Mouse (Mus musculus) lung, embryonic 16.5 days (tissue): ENCODE results near the gene Gnb2. TPM values are rescaled to one million over a fixed set of nuclear protein-coding genes. Genes with fewer than 3 reads are reported as not detected.

Source experiments
- ATAC-seq: fragments of 200-750 bp; cut with Nextera tagmentation; 2 replicates; pipeline ENCODE4 v1.8.0; 2017; ENCODE audit warnings: low read depth, mild to moderate bottlenecking, moderate library complexity
- H3K27ac ChIP-seq: fragments of 300-500 bp; sonication (generic); 2 replicates; pipeline ENCODE4 v1.5.1; 2014; ENCODE audit warnings: mild to moderate bottlenecking, control low read depth, low read length
- H3K27me3 ChIP-seq: fragments of 300-500 bp; sonication (generic); 2 replicates; pipeline ENCODE4 v1.6.1; 2014; ENCODE audit warnings: low read depth, low read length, mixed read lengths; ENCODE audit not compliant: control insufficient read depth, insufficient read depth
- H3K36me3 ChIP-seq: fragments of 300-500 bp; sonication (generic); 2 replicates; pipeline ENCODE4 v1.6.1; 2014; ENCODE audit warnings: low read length; ENCODE audit not compliant: control insufficient read depth, insufficient read depth
- H3K4me1 ChIP-seq: fragments of 300-500 bp; sonication (generic); replicated peaks from 2 replicates; pipeline ENCODE4 v1.6.1; 2014; ENCODE audit warnings: low read length, mixed read lengths; ENCODE audit not compliant: control insufficient read depth, insufficient read depth
- H3K4me2 ChIP-seq: fragments of 300-500 bp; sonication (generic); 2 replicates; pipeline ENCODE4 v1.6.1; 2014; ENCODE audit warnings: low read depth, low read length, control low read depth
- H3K4me3 ChIP-seq: fragments of 300-500 bp; sonication (generic); 2 replicates; pipeline ENCODE4 v1.5.1; 2014; ENCODE audit warnings: mild to moderate bottlenecking, low read length, control low read depth
- H3K9ac ChIP-seq: fragments of 300-500 bp; sonication (generic); 2 replicates; pipeline ENCODE4 v1.6.1; 2014; ENCODE audit warnings: low read length, control low read depth
- H3K9me3 ChIP-seq: fragments of 300-500 bp; sonication (generic); 2 replicates; pipeline ENCODE4 v1.6.1; 2016; ENCODE audit warnings: low read length; ENCODE audit not compliant: control insufficient read depth
- WGBS: fragments of 180-500 bp; shearing (Covaris S2); extraction: QIAGEN DNeasy Blood & Tissue Kit; methylation state at CpG from one replicate; pipeline ENCODE4 v1.1.7; 2014; 5-methylcytosine and 5-hydroxymethylcytosine counted together
- polyA plus RNA-seq: library from polyadenylated mRNA; unstranded; fragments of >200 nt; fragmentation: Nextera tagmentation; extraction: Ambion mirVana; gene quantifications from 2 replicates; pipeline ENCODE4 v1.2.1, GENCODE M21; 2015

The Gnb2 gene
- polyA plus RNA-seq, 1 experiment from 2014 or later, result 379 TPM

DNA sequence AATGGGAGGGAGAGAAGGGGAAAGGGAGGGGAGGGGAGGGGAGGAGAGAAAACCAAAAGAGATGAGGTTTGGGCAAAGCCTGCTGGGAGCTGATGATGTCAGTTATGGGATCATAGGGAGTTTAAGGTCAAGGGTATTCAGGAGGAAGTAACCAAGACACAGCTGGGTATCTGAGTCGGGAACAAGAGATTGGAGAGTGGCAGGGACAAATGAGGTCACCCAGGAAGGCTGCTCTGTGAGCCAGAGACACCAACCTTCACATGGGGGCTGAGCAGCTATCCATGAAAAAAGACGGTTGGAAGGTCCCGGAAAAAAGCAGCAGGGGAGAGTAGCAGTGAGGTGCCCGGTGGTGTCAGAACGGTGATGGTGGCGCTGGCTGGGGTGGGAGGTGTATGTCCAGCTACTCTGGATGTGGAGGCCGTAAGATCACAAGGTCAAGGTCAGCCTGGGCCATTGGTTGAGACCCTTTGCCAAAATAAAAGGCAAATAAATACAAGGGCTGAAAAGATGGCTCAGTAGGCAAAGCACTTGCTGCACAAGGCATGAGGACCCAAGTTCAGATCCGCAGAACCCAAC, 35.0 kb upstream of the Gnb2 start:
- Histone ChIP-seq H3K9me3 (no peaks in the 10 kb centered on the region), H3K4me2 (no peak overlapping the region), H3K4me1 (peaks cover 2% of the 10 kb centered on the region; the same call in 1 of the 2 replicates), H3K9ac (no peak overlapping the region), H3K36me3 (no peaks in the 10 kb centered on the region), H3K27me3 (no peaks in the 10 kb centered on the region), H3K4me3 (no peak overlapping the region), H3K27ac (no peak overlapping the region)
- 80% methylated on average over 8 of the region's 8 CpGs for WGBS
- no peak for ATAC-seq

DNA sequence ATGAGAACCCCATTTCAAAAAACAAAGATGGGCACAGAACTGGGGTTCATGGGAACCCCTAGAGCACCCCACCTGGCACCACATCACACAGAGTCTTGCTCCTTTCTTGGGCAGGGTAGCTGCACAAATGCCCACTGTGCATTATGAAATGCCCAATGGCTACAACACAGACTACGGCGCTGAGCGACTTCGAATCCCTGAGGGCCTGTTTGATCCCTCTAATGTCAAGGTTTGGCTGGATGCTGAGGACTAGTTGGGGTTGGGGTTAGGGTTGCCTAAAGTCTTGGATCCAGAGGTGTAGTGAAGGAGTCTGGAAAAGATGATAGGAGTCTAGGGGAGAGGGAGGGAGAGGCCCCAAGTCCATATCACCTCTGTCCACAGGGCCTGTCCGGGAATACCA, 33.1 kb upstream of the Gnb2 start:
- Histone ChIP-seq H3K27ac (no peak overlapping the region), H3K36me3 (no peaks in the 10 kb centered on the region), H3K9me3 (no peaks in the 10 kb centered on the region), H3K4me2 (no peak overlapping the region), H3K4me1 (peaks cover 2% of the 10 kb centered on the region; the same call in 1 of the 2 replicates), H3K4me3 (no peak overlapping the region), H3K27me3 (no peaks in the 10 kb centered on the region), H3K9ac (no peak overlapping the region)
- 89% methylated on average over 5 of the region's 5 CpGs for WGBS
- no peak for ATAC-seq

DNA sequence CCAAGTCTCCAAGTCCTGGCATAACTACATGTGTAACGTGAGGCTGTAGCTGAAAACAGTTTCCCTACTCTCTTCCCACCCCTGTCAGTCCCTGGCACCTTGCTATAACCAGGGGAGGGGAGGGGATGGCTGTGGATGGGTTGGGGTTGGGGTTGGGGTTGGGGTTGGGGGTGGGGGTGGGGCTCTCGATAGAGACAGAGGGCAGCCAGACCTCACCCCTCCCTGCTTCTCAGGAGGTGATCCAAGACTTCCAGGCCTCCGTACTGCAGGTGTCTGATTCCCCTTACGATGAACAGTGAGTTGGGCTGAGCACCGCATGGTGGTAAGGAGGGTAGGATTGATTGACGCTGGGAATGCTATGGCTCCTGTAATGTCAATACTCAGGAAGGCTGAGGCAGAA, 32.4 kb upstream of the Gnb2 start:
- H3K9me3 ChIP-seq, result no peaks in the 10 kb centered on the region
- ATAC-seq, result no peak
- H3K4me2 ChIP-seq, result no peak overlapping the region
- H3K27me3 ChIP-seq, result no peaks in the 10 kb centered on the region
- peaks cover 2% of the 10 kb centered on the region; the same call in 1 of the 2 replicates for H3K4me1 ChIP-seq
- no peak overlapping the region for H3K27ac ChIP-seq
- no peaks in the 10 kb centered on the region for H3K36me3 ChIP-seq
- H3K4me3 ChIP-seq, result no peak overlapping the region
- WGBS, result 60% methylated on average over 6 of the region's 6 CpGs
- no peak overlapping the region for H3K9ac ChIP-seq

DNA sequence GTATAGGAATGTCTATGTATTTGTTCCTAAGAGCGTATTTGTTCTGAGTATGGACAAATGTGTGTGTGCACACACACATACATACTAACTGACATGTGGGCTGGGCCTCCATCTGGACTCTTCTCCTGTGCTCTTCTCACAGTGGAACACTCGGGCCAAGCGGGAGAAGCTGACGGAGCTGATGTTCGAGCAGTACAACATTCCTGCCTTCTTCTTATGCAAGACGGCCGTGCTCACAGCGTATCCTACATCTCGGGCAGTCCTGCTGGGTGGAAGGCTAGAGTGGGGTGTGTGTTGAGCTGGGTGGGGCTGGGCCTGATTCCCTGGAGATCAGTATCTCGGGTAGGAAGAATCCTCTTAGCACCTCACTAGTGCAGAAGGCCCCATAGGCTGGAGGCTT, 29.7 kb upstream of the Gnb2 start:
- Histone ChIP-seq H3K27ac (no peak overlapping the region), H3K36me3 (no peaks in the 10 kb centered on the region), H3K4me2 (no peak overlapping the region), H3K4me3 (no peak overlapping the region), H3K4me1 (no peaks in the 10 kb centered on the region), H3K27me3 (no peaks in the 10 kb centered on the region), H3K9me3 (no peaks in the 10 kb centered on the region), H3K9ac (no peak overlapping the region)
- no peak for ATAC-seq
- 58% methylated on average over 10 of the region's 10 CpGs for WGBS

DNA sequence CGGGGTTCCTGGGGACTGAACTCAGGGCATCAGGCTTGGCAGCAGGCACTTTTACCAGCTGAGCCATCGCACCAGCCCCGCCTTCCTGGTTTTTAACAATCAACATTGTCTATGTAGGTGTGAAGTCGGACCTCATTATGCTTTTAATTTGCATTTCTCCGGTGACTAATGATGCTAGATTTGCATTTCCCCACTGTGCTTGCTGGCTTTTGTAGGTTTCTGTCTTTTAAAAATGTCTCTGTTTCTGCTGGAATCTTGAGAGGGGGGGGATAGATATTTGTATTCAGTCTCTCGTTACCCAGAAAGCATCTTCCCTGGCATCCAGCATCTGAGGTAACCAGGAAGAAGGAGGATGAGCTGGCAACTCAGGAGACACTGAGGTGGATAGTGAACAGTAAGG, 28.2 kb upstream of the Gnb2 start:
- H3K4me2 ChIP-seq, result no peak overlapping the region
- no peaks in the 10 kb centered on the region for H3K4me1 ChIP-seq
- H3K27ac ChIP-seq, result no peak overlapping the region
- no peaks in the 10 kb centered on the region for H3K36me3 ChIP-seq
- H3K9ac ChIP-seq, result no peak overlapping the region
- no peaks in the 10 kb centered on the region for H3K9me3 ChIP-seq
- no peak overlapping the region for H3K4me3 ChIP-seq
- no peak for ATAC-seq
- H3K27me3 ChIP-seq, result no peaks in the 10 kb centered on the region
- 62% methylated on average over 6 of the region's 6 CpGs for WGBS

DNA sequence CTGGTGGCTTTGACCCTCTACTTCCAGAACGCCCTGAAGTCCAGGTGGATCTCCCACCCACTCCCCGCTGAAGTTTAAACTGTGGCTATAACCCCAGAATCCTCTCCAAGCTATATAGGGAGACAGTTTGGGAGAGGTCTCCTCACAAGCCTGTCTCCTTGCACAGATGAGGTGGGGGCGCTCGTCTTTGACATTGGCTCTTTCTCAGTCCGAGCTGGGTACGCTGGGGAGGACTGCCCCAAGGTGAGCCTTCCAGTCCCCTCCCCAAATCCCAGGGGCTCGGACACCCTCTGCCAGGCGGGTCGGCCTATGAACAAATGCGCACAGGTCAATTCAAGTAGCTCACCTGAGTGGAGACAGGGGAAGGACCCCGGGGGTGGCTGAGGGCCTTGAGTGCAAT, 20.6 kb upstream of the Gnb2 start:
- Histone ChIP-seq H3K9me3 (no peaks in the 10 kb centered on the region), H3K4me2 (no peak overlapping the region), H3K27me3 (peaks cover 7% of the 10 kb centered on the region), H3K4me3 (peak overlapping the region; percentile 12; the same call in 1 of the 2 replicates), H3K4me1 (no peaks in the 10 kb centered on the region), H3K27ac (no peak overlapping the region), H3K9ac (no peak overlapping the region), H3K36me3 (no peaks in the 10 kb centered on the region)
- no peak for ATAC-seq
- 42% methylated on average over 11 of the region's 11 CpGs for WGBS

DNA sequence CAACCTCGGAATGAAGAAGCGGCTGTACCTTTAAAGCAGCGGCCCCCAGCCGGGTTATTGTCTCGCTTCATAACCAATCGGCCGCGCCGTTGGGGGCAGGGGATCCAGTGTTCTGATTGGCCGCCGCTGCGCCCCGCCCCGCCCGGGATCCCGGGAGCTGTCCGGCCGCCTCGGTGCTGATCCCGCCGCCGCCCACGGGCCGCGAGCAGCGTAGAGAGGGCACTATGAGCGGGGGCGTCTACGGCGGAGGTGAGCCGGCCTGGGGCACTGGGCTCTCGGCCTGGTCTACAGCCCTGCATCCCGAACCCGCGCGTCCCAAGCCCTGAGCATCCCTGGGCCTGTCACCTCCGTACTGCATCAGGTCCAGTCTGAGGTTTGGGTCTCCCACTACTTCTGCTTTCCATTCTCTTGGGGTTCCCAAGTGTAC, 20.1 kb upstream of the Gnb2 start, which contains the start of gene Actl6b:
TSS of gene Actl6b (plus strand) at position 107 of the 427 bp plus-strand sequence.
- H3K4me2 ChIP-seq, result peak within 1 kb of the TSS; percentile 46
- H3K9ac ChIP-seq, result no peak within 1 kb of the TSS
- peak within 1 kb of the TSS; percentile 16 for H3K4me3 ChIP-seq
- H3K27me3 ChIP-seq, result peaks cover 7% of the 10 kb centered on the region
- ATAC-seq, result peak; percentile 82
- H3K4me1 ChIP-seq, result no peaks in the 10 kb centered on the region
- H3K27ac ChIP-seq, result no peak within 1 kb of the TSS
- under 1% methylated on average over 36 of the region's 37 CpGs for WGBS
- H3K36me3 ChIP-seq, result no peaks in the 10 kb centered on the region
- H3K9me3 ChIP-seq, result no peaks in the 10 kb centered on the region

DNA sequence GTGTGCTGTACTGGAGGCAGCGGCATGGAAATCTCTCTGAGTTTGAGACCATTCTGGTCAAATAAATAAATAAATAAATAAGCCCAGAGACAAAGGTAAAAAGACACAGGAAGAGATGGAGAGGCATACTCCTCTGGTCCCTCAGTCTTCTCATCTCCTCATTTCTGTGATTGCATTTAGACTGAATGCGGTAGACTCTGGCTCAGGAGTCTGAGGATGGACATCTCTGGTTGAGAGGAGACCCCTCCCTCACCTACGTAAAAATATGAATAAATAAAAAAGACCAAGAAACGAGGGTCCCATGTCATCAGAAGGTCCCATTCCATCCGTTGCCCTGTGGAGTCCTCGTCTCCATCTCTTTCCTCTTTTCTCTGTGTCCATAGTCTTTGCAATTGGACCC, 19.7 kb upstream of the Gnb2 start:
- peak overlapping the region; percentile 46 for H3K4me2 ChIP-seq
- H3K27ac ChIP-seq, result no peak overlapping the region
- ATAC-seq, result no peak
- 24% methylated on average over 6 of the region's 6 CpGs for WGBS
- peaks cover 7% of the 10 kb centered on the region for H3K27me3 ChIP-seq
- no peak overlapping the region for H3K9ac ChIP-seq
- H3K4me1 ChIP-seq, result no peaks in the 10 kb centered on the region
- peak overlapping the region; percentile 16; the same call in 1 of the 2 replicates for H3K4me3 ChIP-seq
- no peaks in the 10 kb centered on the region for H3K9me3 ChIP-seq
- H3K36me3 ChIP-seq, result no peaks in the 10 kb centered on the region

DNA sequence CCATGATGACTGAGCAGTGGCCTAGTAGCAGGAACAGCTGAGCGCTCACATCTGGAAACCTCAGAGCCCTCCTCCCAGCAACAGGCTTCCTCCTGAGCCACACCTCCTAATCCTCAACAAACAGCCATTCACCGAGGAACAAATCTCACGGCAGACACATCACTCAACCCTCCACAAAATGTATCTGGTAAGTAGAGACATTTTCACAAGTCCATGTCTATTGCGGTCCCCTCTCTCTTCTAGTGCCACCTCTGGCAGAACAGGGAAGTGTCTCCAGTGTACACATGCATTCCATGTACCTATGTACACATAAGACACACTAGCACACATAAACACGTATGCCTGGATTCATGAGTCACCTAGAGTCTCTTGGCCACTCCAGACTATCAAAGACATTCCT, 17.8 kb upstream of the Gnb2 start:
- no peak overlapping the region for H3K27ac ChIP-seq
- no peaks in the 10 kb centered on the region for H3K4me1 ChIP-seq
- no peak overlapping the region for H3K4me2 ChIP-seq
- no peak overlapping the region for H3K9ac ChIP-seq
- H3K9me3 ChIP-seq, result no peaks in the 10 kb centered on the region
- peaks cover 7% of the 10 kb centered on the region for H3K27me3 ChIP-seq
- no peak overlapping the region for H3K4me3 ChIP-seq
- WGBS, result 68% methylated on average over 5 of the region's 5 CpGs
- ATAC-seq, result no peak
- no peaks in the 10 kb centered on the region for H3K36me3 ChIP-seq

DNA sequence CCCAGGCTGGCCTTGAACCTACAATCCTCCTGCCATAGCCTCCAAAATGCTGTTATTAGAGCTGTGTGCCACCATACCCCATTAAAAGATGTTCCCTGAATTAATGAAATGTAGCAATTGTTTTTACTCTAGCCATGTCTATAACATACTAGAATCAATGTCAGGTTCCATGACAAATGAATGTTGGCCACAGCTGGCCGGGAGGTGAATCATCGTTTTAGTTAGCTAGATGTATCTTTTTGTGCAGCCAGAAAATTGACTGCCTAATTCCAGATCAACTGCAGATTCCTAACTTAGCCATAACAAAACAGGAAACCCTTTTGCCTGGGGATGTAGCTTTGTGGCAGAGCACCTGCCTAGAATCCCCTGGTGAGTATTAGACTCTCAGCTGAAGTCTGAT, 16.5 kb upstream of the Gnb2 start:
- Histone ChIP-seq H3K36me3 (no peaks in the 10 kb centered on the region), H3K4me1 (no peaks in the 10 kb centered on the region), H3K4me3 (no peak overlapping the region), H3K9me3 (no peaks in the 10 kb centered on the region), H3K9ac (no peak overlapping the region), H3K27ac (no peak overlapping the region), H3K4me2 (no peak overlapping the region), H3K27me3 (peaks cover 7% of the 10 kb centered on the region)
- ATAC-seq, result no peak
- 67% methylated on average over 2 of the region's 2 CpGs for WGBS
